Mouse (Mus musculus) layer of hippocampus, adult 18-20 months (tissue): Measurements from ENCODE around the gene Ehbp1. TPM values are rescaled to one million over a fixed set of nuclear protein-coding genes. Genes with fewer than 3 reads are reported as not detected.

ENCODE experiments used
- DNase-seq, 2 experiments: peaks; one replicate each; pipeline ENCODE4 v3.0.0; 2022; ENCODE audit warnings: low spot score in 2 of 2
- long read RNA-seq: library from polyadenylated mRNA; stranded (forward); transcript quantifications from one replicate; pipeline ENCODE4 v2.0.0, GENCODE M21; 2021
- total RNA-seq, 2 experiments: library from RNA; stranded (reverse); gene quantifications; 2 replicates each; pipeline ENCODE4 v1.2.3; 2021

The Ehbp1 gene
- total RNA-seq, result 10 to 100 TPM; 42.8 to 45.5 TPM
- long read RNA-seq, full-length matches to known transcripts, result 1 of 5 reads
- long read RNA-seq, partial matches to known transcripts, result 2 of 5 reads
- long read RNA-seq, other reads (novel, unspliced or antisense), result 2 of 5 reads

- DNase-seq, result no peak
These were observed at the start of gene Ehbp1 for GRCm38 (mm10) chr11:22342242-22343207. TSS of gene Ehbp1 (minus strand) at chr11:22342292.

- no peak for DNase-seq
These were observed 45.5 kb upstream of the Ehbp1 start for GRCm38 (mm10) chr11:22387472-22388098.

- no peak for DNase-seq
These were observed 41.4 kb upstream of the Ehbp1 start for GRCm38 (mm10) chr11:22383532-22383931.

- no peak for DNase-seq
These were observed 32.7 kb upstream of the Ehbp1 start for GRCm38 (mm10) chr11:22374811-22375210.

DNA sequence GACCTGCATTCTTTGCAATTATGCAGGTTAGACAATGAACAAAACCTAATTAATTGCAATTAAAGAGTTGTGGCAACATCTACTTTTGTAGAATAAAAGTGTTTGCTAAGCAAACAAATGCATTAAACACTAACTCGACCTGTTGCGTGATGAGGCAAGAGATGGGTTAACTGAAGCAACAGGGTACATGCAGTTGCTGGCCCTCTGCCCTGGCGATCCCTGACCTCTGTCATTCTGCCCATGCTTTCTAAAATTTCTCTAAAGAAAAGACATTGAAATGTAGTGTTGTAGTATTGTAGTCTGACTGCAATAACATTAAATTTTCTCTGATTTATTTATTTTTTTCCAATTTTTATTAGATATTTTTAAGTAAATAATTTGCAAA, 31.2 kb upstream of the Ehbp1 start:
- DNase-seq, result no peak

GRCm38 (mm10) chr11:22372609-22373289, 30.7 kb upstream of the Ehbp1 start:
- DNase-seq, result no peak

- no peak for DNase-seq
These were observed 27.7 kb upstream of the Ehbp1 start for GRCm38 (mm10) chr11:22369841-22370240.

DNA sequence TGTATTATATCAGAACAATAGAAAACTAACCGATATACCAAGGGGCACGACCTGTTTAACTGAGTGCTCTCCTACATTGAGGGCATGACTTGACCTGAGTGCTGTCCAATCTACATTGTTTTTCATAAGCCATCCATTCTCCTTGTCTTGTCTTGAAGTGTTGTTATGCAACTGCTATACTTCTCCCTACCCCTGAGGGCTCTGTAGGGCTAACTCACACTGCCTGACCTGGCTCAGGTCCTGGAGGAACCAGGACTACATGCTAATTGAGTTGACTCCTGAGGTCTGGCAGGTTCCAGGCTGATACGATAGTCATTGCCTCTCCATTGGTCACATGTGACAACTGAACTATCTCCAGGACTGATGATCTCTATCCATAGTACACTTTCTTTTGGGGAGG, 26.5 kb upstream of the Ehbp1 start:
- DNase-seq, result no peak

DNA sequence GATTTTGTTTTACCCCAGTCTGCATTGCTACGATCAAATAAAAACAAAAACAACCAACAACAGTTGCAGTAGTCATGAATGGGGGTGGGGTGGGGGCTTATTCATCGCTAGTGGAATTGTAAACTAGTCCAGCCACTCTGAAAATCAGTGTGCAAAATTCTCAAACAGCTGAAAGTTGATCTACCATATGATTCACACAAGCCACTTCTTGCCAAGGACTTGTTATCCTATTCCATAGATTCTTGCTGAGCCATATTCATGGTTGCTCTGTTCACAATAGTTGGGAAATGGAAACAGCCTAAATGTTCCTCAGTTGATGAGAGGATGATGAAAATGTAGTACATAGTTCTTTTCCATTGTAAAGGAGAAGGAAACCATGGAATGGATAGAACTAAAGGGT, 24.4 kb upstream of the Ehbp1 start:
- no peak for DNase-seq

DNA sequence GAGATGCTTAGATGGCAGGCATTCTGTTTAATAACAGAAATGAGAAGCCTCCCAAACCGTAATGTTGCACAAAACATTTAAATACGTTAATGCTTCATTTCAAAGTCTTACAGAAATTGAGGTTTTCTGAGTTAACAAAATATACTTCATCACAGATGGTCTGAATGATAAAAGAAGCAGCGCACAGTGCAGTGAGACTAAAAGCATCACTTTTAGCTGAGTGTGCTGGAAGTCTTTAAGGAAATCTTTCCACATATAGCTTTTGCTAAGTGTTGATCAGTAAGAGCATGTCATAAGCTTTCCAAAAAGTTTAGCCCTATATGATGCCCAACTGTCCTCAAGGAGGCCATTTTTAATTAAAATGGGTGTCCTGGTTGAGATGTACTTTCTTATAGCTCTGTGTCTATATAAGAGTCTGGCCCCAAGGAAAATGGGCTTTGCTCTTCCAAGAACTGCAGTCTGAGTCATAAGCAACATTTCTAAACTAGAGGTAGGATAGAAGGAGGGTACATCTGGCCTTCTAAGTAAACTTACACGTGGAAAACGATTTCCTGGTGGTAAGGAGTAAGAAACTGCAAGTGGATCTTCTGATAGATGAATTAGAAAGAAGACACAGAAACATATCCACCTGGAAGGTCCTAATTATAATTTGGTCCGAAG, 12.0 kb upstream of the Ehbp1 start:
- no peak for DNase-seq

- no peak for DNase-seq
These were observed 7.9 kb upstream of the Ehbp1 start for GRCm38 (mm10) chr11:22349945-22350344.

DNA sequence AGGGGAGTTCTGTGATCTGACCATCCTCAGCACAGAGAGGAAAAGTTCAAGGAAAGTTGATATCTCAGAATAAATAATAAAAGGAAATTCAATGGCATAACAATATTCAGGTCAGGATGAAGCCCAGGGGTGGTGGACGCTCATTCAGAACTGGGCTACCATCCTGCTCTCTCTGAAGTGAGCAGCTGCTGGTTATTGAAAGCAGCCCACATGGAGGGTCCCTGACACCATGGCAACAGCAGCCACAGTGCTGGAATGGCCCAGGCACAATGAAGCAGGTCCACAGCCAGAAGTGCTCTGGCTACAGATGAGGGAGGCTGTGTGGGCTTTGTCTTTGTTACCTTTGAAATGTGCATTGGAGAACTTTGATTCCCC, 6.4 kb upstream of the Ehbp1 start:
- peak in 1 of 2 experiments; percentile 12 for DNase-seq

- DNase-seq, result no peak
These were observed 5.8 kb upstream of the Ehbp1 start for GRCm38 (mm10) chr11:22347651-22348535.

- no peak for DNase-seq
These were observed 14.7 kb downstream of the Ehbp1 start for GRCm38 (mm10) chr11:22327302-22327910.

- DNase-seq, result no peak
These were observed 24.2 kb downstream of the Ehbp1 start for GRCm38 (mm10) chr11:22317824-22318411.

GRCm38 (mm10) chr11:22315801-22316200, 26.3 kb downstream of the Ehbp1 start:
- DNase-seq, result no peak

GRCm38 (mm10) chr11:22301164-22301563, 40.9 kb downstream of the Ehbp1 start:
- DNase-seq, result no peak

DNA sequence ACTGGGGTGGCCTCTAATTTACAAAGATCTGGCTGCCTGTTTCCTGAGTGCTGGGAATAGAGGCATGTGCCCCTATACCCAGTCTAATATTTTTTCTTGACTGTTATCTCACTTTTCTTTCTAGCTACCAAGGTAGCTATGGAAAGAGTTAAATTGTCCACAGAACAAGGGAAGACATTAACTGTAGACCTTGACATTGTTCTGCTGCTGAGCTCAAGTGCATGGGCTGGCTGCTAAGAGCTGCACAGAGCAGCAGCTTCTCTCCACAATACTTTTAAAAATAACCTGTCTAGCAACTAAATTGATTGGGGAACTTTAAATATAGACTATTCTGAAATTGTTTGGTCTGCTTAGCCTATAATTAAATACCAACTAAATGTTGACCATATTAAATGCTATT, 52.9 kb downstream of the Ehbp1 start:
- DNase-seq, result no peak

DNA sequence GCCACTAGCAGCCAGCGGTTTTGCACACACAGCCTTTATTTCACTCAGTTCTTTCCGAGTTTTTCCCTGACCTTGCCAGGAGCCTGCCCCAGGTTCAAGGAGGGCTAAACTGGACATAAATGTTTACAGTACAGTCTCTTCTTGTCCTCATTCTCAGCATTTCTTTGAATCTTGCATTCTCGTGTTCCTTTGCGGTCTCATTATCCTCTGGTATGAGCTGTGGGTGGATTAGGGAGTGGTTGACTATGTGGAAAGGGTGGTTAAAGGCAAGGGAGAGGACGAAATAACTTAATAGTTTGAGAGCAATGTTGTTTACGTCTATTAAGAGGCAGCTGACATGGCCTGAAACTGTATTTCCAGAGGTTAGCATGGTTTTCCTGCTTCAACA, 54.6 kb downstream of the Ehbp1 start:
- DNase-seq, result no peak
